Mouse (Mus musculus): Measurements from ENCODE around the gene Foxn3.
A peak's percentile ranks its signal among the peaks of the same experiment; 100 is the strongest.

Foxn3 gene

DNA sequence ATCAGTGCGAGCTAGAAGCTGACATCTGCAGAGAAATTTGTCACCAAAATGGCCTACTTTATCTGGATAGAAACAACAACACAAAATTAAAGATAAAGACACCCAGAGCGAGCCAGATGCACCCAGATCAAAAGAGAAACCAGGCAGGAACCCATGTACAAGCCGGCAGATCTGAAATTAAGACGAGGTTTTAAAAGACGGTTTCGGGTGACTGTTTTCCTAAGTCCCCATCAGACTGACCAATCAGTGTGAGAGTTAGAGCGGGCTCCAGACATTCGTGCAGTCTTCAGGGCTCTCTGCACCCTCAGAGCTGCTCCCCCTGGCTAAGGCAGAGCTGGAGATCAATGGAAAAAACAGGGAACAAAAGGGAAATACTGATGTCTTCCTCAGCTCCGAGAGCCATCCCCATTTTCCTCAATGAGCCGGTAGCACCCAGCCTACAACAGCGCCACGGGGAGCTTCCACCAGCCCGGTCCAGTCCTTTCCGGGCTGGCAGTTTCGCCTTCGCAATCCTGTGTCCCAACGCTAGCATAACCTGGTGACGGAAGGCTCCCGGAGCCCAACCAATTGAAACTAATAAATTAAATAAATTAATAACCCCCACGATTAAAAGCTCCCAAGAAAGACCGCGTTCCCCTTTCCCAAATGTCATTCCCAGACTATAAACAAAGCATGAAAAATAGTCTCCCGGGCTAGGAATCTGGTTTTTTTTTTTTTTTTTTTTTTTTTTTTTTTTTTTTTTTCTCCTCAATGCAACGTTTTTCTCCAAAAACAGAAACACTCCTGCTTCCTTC is 1.1 kb downstream of the Foxn3 start:
- peak in 1 of 2 experiments; percentile 30 for DNase-seq (ENCODE audit: low spot score in 2 of 2)

DNA sequence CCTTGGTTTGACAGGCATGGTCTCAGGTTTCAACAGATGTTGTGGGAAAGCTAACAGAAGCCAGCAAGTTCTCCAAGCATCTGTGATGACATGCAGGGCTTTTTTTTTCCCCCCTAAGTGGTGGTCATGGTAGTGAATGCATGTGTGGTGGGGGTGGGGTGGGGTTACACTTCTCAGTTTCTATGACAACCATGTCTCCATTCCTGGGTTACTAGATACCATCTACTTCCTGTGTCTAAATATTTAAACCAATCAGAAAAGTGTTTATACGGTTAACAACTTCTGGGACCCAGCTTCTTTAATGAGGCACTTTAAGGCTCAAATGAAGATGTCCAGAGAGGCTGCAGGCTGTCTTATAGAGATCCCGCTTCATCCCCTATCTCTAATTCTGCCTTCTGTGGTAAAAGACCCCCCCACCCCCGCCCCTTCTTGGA is 2.0 kb downstream of the Foxn3 start:
- no peak for DNase-seq (ENCODE audit: low spot score in 2 of 2)

GRCm38 (mm10) chr12:99560701-99561332 is 2.6 kb downstream of the Foxn3 start:
- DNase-seq (ENCODE audit: low spot score in 2 of 2), result no peak

GRCm38 (mm10) chr12:99559483-99559882 is 3.9 kb downstream of the Foxn3 start:
- DNase-seq (ENCODE audit: low spot score in 2 of 2), result no peak

DNA sequence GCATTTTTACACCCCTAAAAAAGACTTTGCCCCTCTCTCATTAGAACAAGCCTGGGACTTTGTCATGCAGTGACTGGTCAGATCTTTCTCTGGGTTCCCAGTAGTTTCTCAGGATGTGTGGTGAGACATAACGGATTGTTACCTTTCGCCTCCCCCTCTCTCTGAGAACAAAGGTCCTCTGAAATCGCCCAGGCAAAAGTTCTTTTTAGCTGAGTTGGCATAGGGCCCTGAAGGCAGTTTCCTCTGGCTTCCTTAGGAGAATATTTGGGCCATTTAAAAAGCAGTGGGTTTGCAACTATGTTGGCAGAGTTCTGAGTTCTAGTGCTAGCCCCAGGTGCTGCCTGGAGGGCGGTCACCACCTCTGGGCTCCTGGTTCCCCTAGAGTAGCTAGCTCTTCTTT is 4.9 kb downstream of the Foxn3 start:
- no peak for DNase-seq (ENCODE audit: low spot score in 2 of 2)

- DNase-seq (ENCODE audit: low spot score in 2 of 2), result no peak
Observed at GRCm38 (mm10) chr12:99557498-99557897, 5.9 kb downstream of the Foxn3 start.

DNA sequence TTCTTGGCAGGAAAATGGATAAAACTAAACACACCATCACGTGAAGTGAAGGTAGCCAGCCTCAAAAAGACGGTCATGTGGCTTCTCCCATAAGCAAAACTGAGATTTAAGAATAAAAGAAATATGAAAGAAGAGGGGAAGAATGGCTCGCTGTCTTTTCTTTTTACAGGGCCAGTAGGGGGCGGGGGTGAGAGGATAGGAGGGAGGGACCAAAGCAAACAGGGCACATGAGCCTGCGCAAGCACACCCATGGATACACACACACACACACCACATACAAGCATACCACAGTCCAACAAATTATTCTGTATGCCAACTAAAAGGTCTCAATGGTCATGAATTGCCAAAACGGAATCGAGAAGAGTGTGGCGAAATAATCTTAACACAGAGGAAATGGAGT is 12.8 kb downstream of the Foxn3 start:
- no peak for DNase-seq (ENCODE audit: low spot score in 2 of 2)

GRCm38 (mm10) chr12:99549811-99550210 is 13.6 kb downstream of the Foxn3 start:
- no peak for DNase-seq (ENCODE audit: low spot score in 2 of 2)

DNA sequence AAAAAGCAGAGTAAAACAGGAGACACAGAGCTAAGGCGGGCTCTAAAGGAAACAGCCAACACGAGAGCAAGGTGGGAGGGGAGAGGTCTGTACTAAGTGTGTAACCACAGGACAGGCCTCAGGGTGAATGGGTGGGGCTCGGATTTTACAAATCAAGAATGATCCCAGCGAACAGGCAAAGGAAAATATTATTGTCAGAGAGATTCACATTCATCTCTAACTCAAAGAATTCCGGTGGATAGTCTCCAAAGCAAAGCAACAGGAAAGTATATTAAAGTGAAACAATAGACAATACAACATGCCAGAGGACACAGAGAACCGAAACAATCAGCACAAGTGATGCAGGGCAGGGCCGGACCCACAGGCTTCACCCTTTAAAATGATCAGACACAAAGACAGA is 15.0 kb downstream of the Foxn3 start:
- no peak for DNase-seq (ENCODE audit: low spot score in 2 of 2)

GRCm38 (mm10) chr12:99547295-99547694 is 16.1 kb downstream of the Foxn3 start:
- DNase-seq (ENCODE audit: low spot score in 2 of 2), result no peak

DNA sequence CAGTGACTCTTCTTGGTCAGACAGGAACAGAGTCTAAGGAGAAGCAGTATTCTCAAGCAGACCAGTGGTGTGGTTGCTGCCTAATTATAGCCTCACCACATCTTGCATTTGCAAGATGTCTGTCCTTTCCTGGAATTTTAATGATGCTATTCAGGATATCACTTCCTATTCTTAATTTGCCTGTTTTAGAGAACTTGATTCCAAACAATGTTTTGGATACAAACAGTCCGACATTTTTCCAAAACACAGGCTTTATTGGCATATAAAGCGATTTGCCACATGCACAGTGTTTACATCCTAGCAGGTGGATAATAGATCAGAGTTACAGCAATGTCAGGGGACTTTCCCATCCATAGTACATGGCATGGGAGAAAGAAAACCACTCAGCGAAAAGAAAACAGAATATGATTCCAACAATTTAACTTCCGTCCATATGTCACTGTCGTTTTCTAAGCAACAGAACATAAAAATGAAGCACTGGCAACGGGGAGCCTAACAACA is 18.1 kb downstream of the Foxn3 start:
- no peak for DNase-seq (ENCODE audit: low spot score in 2 of 2)

DNA sequence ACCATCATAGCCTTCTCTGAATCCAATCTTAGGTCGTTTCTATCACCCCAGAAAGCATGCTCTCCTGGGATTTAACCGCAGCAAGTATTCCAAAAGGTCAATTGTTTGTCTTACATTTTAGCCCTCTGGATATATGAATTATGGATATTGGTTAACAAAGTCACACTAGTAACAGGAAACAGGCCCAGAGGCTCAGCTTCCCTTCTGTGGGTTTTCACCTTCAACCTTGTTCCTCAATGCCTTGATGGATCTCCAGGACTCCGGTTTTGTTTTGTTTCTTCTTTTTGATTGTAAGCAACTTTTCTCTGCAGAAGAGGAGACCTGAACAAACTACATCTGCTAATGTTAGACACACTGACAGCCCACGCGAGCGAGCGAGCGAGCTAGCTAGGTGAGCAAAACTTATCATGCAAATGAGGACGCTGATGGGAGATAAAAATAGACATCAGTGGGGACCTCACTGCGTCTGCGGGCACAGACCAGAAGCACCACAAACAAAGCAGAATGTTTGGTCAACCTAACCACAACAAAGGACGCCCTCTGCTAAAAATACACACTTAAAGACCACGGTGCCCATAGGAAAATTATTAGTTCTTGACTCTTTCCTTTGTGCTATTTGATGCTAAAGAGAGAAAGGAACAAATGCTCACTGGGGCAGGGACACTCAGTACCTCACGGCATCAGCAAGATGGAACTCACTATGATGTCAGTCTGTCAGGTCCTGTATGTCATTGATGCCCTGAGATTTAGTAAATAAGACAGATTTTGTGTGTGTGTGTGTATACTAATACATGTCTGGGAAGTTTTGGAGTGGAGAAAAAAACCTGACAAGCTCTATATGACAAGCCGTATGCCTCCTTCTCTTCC is 18.9 kb downstream of the Foxn3 start:
- no peak for DNase-seq (ENCODE audit: low spot score in 2 of 2)

GRCm38 (mm10) chr12:99543421-99544195 is 19.8 kb downstream of the Foxn3 start:
- DNase-seq (ENCODE audit: low spot score in 2 of 2), result no peak

- no peak for DNase-seq (ENCODE audit: low spot score in 2 of 2)
Observed at GRCm38 (mm10) chr12:99540201-99540600, 23.2 kb downstream of the Foxn3 start.

DNA sequence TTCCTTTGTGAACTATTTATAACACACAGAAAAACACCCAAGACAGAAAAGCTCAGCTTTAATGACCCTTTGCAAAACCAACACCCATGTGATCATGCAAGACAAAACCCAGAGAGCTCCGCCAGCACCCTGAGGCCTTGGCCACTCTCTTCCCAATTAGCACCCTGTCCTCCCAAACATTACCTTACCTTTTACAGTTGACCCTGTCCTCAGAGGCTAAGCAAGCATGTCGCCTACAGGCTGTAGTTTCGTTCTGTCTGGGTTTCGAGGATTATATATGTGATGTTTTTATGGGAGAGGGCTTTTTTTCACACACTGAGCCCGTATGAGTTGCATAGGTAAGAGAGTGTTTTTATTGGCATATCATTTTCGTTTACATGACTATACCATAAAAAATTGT is 26.1 kb downstream of the Foxn3 start:
- no peak for DNase-seq (ENCODE audit: low spot score in 2 of 2)

DNA sequence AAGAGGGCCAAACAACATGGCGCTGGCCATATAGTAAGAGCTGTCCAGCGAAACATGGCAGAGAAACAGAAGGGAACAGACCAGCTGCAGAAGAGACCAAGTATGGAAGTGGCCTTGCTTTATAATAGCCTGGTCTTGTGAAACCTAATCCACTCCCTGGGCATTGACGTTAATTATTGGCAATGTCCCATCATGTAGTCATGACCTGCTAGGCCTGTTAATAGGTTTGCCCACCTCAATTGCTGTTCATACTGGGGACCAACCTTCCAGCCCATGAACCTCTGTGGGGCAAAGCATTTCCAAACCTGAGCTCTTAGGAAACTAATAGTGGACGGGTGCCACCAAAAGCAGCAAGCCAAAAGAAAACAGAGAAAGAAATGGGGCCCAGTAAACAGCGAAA is 27.0 kb downstream of the Foxn3 start:
- DNase-seq (ENCODE audit: low spot score in 2 of 2), result no peak

DNA sequence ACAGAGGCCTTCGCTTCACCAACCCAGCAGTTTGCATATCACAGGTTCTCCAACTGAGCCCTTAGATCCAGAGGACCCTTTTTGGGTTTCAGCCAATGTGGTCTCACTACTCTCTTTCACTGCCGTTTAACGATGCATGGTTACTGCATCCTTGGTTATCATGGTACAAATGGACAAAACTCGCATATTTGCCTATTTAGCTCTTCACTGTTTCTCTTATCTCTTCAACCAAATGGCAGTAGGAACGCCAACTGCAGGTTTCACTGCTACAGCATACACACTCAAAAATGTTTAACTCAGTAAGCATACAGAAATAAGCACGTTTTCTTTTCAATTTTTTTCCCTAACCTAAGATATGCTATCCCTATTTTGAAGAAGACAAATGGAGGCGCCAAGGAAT is 31.0 kb downstream of the Foxn3 start:
- no peak for DNase-seq (ENCODE audit: low spot score in 2 of 2)

GRCm38 (mm10) chr12:99529687-99530411 is 33.5 kb downstream of the Foxn3 start:
- no peak for DNase-seq (ENCODE audit: low spot score in 2 of 2)

DNA sequence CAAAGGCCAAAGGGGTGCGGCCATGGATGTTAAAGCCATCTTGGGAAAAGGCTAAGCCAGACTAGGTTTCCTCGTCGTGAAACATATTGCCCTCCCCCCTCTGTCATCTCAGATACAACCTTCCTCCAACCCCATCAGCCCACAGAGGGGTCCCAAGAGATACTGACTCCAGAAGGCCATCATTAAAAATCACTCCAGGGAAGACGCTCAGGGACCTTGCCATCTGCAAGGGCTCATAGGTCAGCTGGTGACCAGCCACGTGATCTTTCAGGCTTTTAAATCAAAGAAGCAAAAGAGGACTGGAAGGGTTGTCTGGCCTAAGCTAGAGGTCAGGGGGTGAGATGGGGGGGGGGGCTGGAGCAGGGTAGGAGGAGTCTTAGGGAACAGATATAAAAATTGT is 34.4 kb downstream of the Foxn3 start:
- DNase-seq (ENCODE audit: low spot score in 2 of 2), result no peak

DNA sequence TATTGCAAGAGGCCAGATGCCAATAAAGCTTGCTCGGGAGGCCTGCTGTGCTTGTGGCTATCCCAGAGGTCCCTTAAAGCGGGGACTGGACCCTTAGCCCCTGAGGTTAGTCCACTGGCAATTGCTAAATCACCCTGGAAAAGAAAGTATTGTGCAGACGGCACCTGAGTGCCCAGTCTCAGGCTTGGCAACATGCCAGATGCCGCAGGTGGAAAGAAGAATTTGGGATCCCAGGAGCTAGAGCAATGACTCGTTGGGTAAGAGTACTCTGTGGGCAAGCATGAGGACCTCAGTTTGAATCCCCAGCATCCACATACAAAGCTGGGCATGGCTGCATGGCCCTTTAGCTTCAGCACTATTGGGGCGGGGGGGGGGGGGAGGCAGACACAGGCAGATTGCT is 35.9 kb downstream of the Foxn3 start:
- DNase-seq (ENCODE audit: low spot score in 2 of 2), result no peak
